Mouse (Mus musculus) kidney, adult 2 months (tissue): Measurements from ENCODE around the gene Slc9a3r1.

Experiments
- CTCF ChIP-seq: fragments of 200-500 bp; conservative IDR thresholded peaks from 2 replicates; pipeline ENCODE4 v1.5.1; 2011; ENCODE audit warnings: low read depth, mild to moderate bottlenecking, control low read depth, low read length, moderate library complexity, mixed read lengths; ENCODE audit not compliant: insufficient read depth, insufficient read length
- POLR2A ChIP-seq: fragments of 200-500 bp; IDR thresholded peaks from one replicate; pipeline ENCODE4 v1.6.1; 2011; ENCODE audit warnings: low read depth, low read length, control low read depth

GRCm38 (mm10) chr11:115178766-115179165 is 15.6 kb downstream of the Slc9a3r1 start:
- TF ChIP-seq POLR2A, result no peak
- TF ChIP-seq CTCF, result no peak
